Mouse (Mus musculus): ENCODE data around the gene St3gal3.

Gene St3gal3

GRCm38 (mm10) chr4:118141511-118141910 is 6.8 kb upstream of the St3gal3 start:
- no peak for DNase-seq (ENCODE audit: low read depth, low spot score)

GRCm38 (mm10) chr4:118138891-118139290 is 4.2 kb upstream of the St3gal3 start:
- no peak for DNase-seq (ENCODE audit: low read depth, low spot score)

- DNase-seq (ENCODE audit: low read depth, low spot score), result no peak
Measured at GRCm38 (mm10) chr4:118137857-118138256, 3.1 kb upstream of the St3gal3 start.

- no peak for DNase-seq (ENCODE audit: low read depth, low spot score)
Measured at GRCm38 (mm10) chr4:118137311-118137710, 2.6 kb upstream of the St3gal3 start.

GRCm38 (mm10) chr4:118135414-118135813 is 700 bp upstream of the St3gal3 start:
- DNase-seq (ENCODE audit: low read depth, low spot score), result no peak

- no peak for DNase-seq (ENCODE audit: low read depth, low spot score)
Measured at GRCm38 (mm10) chr4:118131329-118131728, 3.4 kb downstream of the St3gal3 start.

- no peak for DNase-seq (ENCODE audit: low read depth, low spot score)
Measured at GRCm38 (mm10) chr4:118123030-118123704, 11.5 kb downstream of the St3gal3 start.

- no peak for DNase-seq (ENCODE audit: low read depth, low spot score)
Measured at GRCm38 (mm10) chr4:118122078-118122477, 12.6 kb downstream of the St3gal3 start.

GRCm38 (mm10) chr4:118117565-118117964 is 17.1 kb downstream of the St3gal3 start:
- DNase-seq (ENCODE audit: low read depth, low spot score), result no peak

- no peak for DNase-seq (ENCODE audit: low read depth, low spot score)
Measured at GRCm38 (mm10) chr4:118116098-118116497, 18.6 kb downstream of the St3gal3 start.

- no peak for DNase-seq (ENCODE audit: low read depth, low spot score)
Measured at GRCm38 (mm10) chr4:118115132-118115531, 19.6 kb downstream of the St3gal3 start.

- no peak for DNase-seq (ENCODE audit: low read depth, low spot score)
Measured at GRCm38 (mm10) chr4:118112601-118113000, 22.1 kb downstream of the St3gal3 start.

- no peak for DNase-seq (ENCODE audit: low read depth, low spot score)
Measured at GRCm38 (mm10) chr4:118109649-118110048, 25.1 kb downstream of the St3gal3 start.

GRCm38 (mm10) chr4:118108779-118109178 is 25.9 kb downstream of the St3gal3 start:
- DNase-seq (ENCODE audit: low read depth, low spot score), result no peak

GRCm38 (mm10) chr4:118105256-118106053 is 29.3 kb downstream of the St3gal3 start:
- DNase-seq (ENCODE audit: low read depth, low spot score), result no peak

GRCm38 (mm10) chr4:118103280-118103830 is 31.4 kb downstream of the St3gal3 start:
- DNase-seq (ENCODE audit: low read depth, low spot score), result no peak

- DNase-seq (ENCODE audit: low read depth, low spot score), result peak; percentile 40
Measured at GRCm38 (mm10) chr4:118101497-118101896, 33.2 kb downstream of the St3gal3 start.

GRCm38 (mm10) chr4:118099637-118100364 is 34.9 kb downstream of the St3gal3 start:
- DNase-seq (ENCODE audit: low read depth, low spot score), result no peak

- no peak for DNase-seq (ENCODE audit: low read depth, low spot score)
Measured at GRCm38 (mm10) chr4:118098571-118098970, 36.1 kb downstream of the St3gal3 start.

GRCm38 (mm10) chr4:118096069-118096468 is 38.6 kb downstream of the St3gal3 start:
- no peak for DNase-seq (ENCODE audit: low read depth, low spot score)

- no peak for DNase-seq (ENCODE audit: low read depth, low spot score)
Measured at GRCm38 (mm10) chr4:118092784-118093457, 41.8 kb downstream of the St3gal3 start.
